Comparison of ENCODE assay signal across 16 mouse cellular contexts in genomic region chr14:68861071-68861470, GRCm38 (mm10).
"Had no signal": no experiment of that assay in that cellular context is flagged by ENCODE, and none has a peak within 500 bp of the region (broad histone marks: within the 10 kb centered on the region; RNA-seq: fewer than 3 reads in every experiment).

No protein-coding gene starts in this region.

- H3K9ac ChIP-seq: neural tube, embryonic 12.5 days; neural tube, embryonic 13.5 days; neural tube, embryonic 15.5 days; stomach, embryonic 15.5 days had no signal

- DNase-seq: retina, postnatal 1 day; right cerebral cortex, postnatal 14 days; right cerebral cortex, postnatal 25 days; right cerebral cortex, postnatal 4 days; spleen, adult 18-20 months; thymus, adult 18-20 months; thymus, adult 2 months; thymus, postnatal 14 days; thymus, postnatal 25 days; thymus, postnatal 36 days; thymus, postnatal 4 days had no signal

- H3K4me1 ChIP-seq: neural tube, embryonic 12.5 days; neural tube, embryonic 13.5 days; neural tube, embryonic 15.5 days; stomach, embryonic 15.5 days had no signal

- H3K27ac ChIP-seq: neural tube, embryonic 12.5 days; neural tube, embryonic 13.5 days; neural tube, embryonic 15.5 days; stomach, embryonic 15.5 days; stomach, postnatal 0 days had no signal

- H3K9me3 ChIP-seq: neural tube, embryonic 12.5 days; neural tube, embryonic 15.5 days; stomach, embryonic 15.5 days had no signal

- H3K36me3 ChIP-seq: neural tube, embryonic 12.5 days; neural tube, embryonic 13.5 days; neural tube, embryonic 15.5 days; stomach, embryonic 15.5 days had no signal

- H3K4me3 ChIP-seq: neural tube, embryonic 12.5 days; neural tube, embryonic 13.5 days; neural tube, embryonic 15.5 days; stomach, embryonic 15.5 days had no signal

- H3K4me2 ChIP-seq: neural tube, embryonic 12.5 days; neural tube, embryonic 13.5 days; neural tube, embryonic 15.5 days; stomach, embryonic 15.5 days had no signal

- H3K27me3 ChIP-seq: neural tube, embryonic 12.5 days; neural tube, embryonic 13.5 days; neural tube, embryonic 15.5 days; stomach, embryonic 15.5 days had no signal
